Mouse (Mus musculus) myocyte (in vitro differentiated cells): ENCODE measurements around the gene Rgs21.

Experiments used
- CEBPB ChIP-seq: IDR thresholded peaks from 2 replicates; pipeline ENCODE4 v1.6.1; 2011; ENCODE audit warnings: mild to moderate bottlenecking, moderate library complexity; ENCODE audit not compliant: poor library complexity, insufficient read depth, severe bottlenecking
- MYOG ChIP-seq, 3 experiments: IDR thresholded peaks; one replicate each; pipeline ENCODE4 v1.6.1; 2011; ENCODE audit warnings: control low read depth in 2 of 3, low read depth in 2 of 3, mild to moderate bottlenecking in 2 of 3; ENCODE audit not compliant: insufficient read length in 2 of 3, control insufficient read depth in 1 of 3, insufficient read depth in 1 of 3
- POLR2A ChIP-seq: IDR thresholded peaks from one replicate; pipeline ENCODE4 v1.6.1; 2011; ENCODE audit warnings: low read depth, mild to moderate bottlenecking, control low read depth, moderate library complexity; ENCODE audit not compliant: insufficient read length
- POLR2AphosphoS2 ChIP-seq: IDR thresholded peaks from one replicate; pipeline ENCODE4 v1.6.1; 2011; ENCODE audit warnings: low read depth, control low read depth; ENCODE audit not compliant: insufficient read length
- USF1 ChIP-seq: IDR thresholded peaks from one replicate; pipeline ENCODE4 v1.6.1; 2011; ENCODE audit warnings: low read depth, mild to moderate bottlenecking, control low read depth, moderate library complexity

GRCm38 (mm10) chr1:144531746-144532145 lies 35.7 kb downstream of the Rgs21 start:
- TF ChIP-seq POLR2A, result no peak
- TF ChIP-seq USF1, result no peak
- TF ChIP-seq POLR2AphosphoS2, result no peak
- TF ChIP-seq MYOG (IDR thresholded peaks at IDR 0.05; ENCODE audit: control insufficient read depth in 1 of 3, insufficient read depth in 1 of 3, insufficient read length in 2 of 3, low read depth in 2 of 3), result no peak
- no peak for TF ChIP-seq CEBPB
